Comparison of ENCODE assay signal across 30 mouse cellular contexts in genomic region chr1:107537435-107537834, GRCm38 (mm10). TPM values are rescaled to one million over a fixed set of nuclear protein-coding genes. Genes with fewer than 3 reads are reported as not detected.
A peak's percentile ranks its signal among the peaks of the same experiment; 100 is the strongest.
DNase-seq lines count a peak whose midpoint lies in the region; ATAC-seq and TF ChIP-seq lines count a peak whose summit lies in the region.
"Had no signal": no experiment of that assay in that cellular context is flagged by ENCODE, and none has a peak within 500 bp of the region (broad histone marks: within the 10 kb centered on the region; RNA-seq: fewer than 3 reads in every experiment).

No protein-coding gene starts in this region.

- no peaks in the 10 kb centered on the region for H3K27me3 ChIP-seq in embryonic facial prominence, embryonic 14.5 days (replicated peaks; ENCODE audit: control insufficient read depth, insufficient read depth, low read length)
- H3K27me3 ChIP-seq in embryonic facial prominence, embryonic 10.5 days (replicated peaks; ENCODE audit: low read depth, poor library complexity, severe bottlenecking): no peaks in the 10 kb centered on the region
- H3K27me3 ChIP-seq in lung, embryonic 14.5 days (ENCODE audit: insufficient read depth, low read length): no peaks in the 10 kb centered on the region
- H3K27me3 ChIP-seq: CH12.LX; embryonic facial prominence, embryonic 15.5 days; hindbrain, embryonic 12.5 days; hindbrain, embryonic 15.5 days; Patski had no signal

- H3K36me3 ChIP-seq in embryonic facial prominence, embryonic 14.5 days (ENCODE audit: control insufficient read depth, insufficient read depth, low read length): no peaks in the 10 kb centered on the region
- no peaks in the 10 kb centered on the region for H3K36me3 ChIP-seq in embryonic facial prominence, embryonic 10.5 days (replicated peaks)
- H3K36me3 ChIP-seq in lung, embryonic 14.5 days (ENCODE audit: insufficient read depth): no peaks in the 10 kb centered on the region
- H3K36me3 ChIP-seq: embryonic facial prominence, embryonic 15.5 days; G1E; heart, embryonic 10.5 days; hindbrain, embryonic 12.5 days; hindbrain, embryonic 15.5 days had no signal

- DNase-seq in embryonic facial prominence, embryonic 14.5 days (ENCODE audit: low spot score): peak; percentile 27
- no peak for DNase-seq in embryonic facial prominence, embryonic 10.5 days (ENCODE audit: low spot score)
- peak; percentile 10 for DNase-seq in gastrocnemius, postnatal 25 days
- DNase-seq in gastrocnemius, postnatal 36 days: no peak
- peak; percentile 1 for DNase-seq in lung, embryonic 14.5 days
- no peak for DNase-seq in lung, adult 18-20 months
- peak; percentile 7 for DNase-seq in skeletal muscle tissue, adult 2 months (ENCODE audit: low read depth, low spot score)
- no peak for DNase-seq in left cerebral cortex, postnatal 4 days
- DNase-seq: adrenal gland, postnatal 10 days; adrenal gland, postnatal 36 days; cerebellum, adult 11 months; cerebellum, adult 2 months; cerebellum, adult 9-11 months; cerebellum, postnatal 25 days; forebrain, postnatal 0 days; heart, adult 2 months had no signal

- no peaks in the 10 kb centered on the region for H3K4me1 ChIP-seq in embryonic facial prominence, embryonic 14.5 days (ENCODE audit: control insufficient read depth, insufficient read depth, low read length)
- H3K4me1 ChIP-seq in embryonic facial prominence, embryonic 10.5 days: no peaks in the 10 kb centered on the region
- H3K4me1 ChIP-seq in lung, embryonic 14.5 days (ENCODE audit: insufficient read depth): no peaks in the 10 kb centered on the region
- H3K4me1 ChIP-seq: embryonic facial prominence, embryonic 15.5 days; heart, embryonic 10.5 days; hindbrain, embryonic 12.5 days; hindbrain, embryonic 15.5 days had no signal

- TF ChIP-seq CTCF in lung, embryonic 14.5 days (IDR thresholded peaks at IDR 0.05; ENCODE audit: low read depth): no peak

- intact Hi-C loops in gastrocnemius, postnatal 36 days (cut with DNase I): no loop called here
- intact Hi-C loops in left cerebral cortex, postnatal 4 days (cut with DNase I): no loop called here

- WGBS in embryonic facial prominence, embryonic 14.5 days: 41% methylated on average over 1 of the region's 1 CpGs
- WGBS in embryonic facial prominence, embryonic 10.5 days: 67% methylated on average over 1 of the region's 1 CpGs
- 66% methylated on average over 1 of the region's 1 CpGs for WGBS in lung, embryonic 14.5 days

- no peak overlapping the region for H3K27ac ChIP-seq in embryonic facial prominence, embryonic 14.5 days (replicated peaks; ENCODE audit: low read depth, low read length)
- H3K27ac ChIP-seq in embryonic facial prominence, embryonic 10.5 days (replicated peaks): no peak overlapping the region
- no peak overlapping the region for H3K27ac ChIP-seq in lung, embryonic 14.5 days (ENCODE audit: low read depth)
- H3K27ac ChIP-seq: embryonic facial prominence, embryonic 15.5 days; heart, adult 2 months; heart, embryonic 10.5 days; hindbrain, embryonic 12.5 days; hindbrain, embryonic 15.5 days had no signal

- no peak for ATAC-seq in embryonic facial prominence, embryonic 14.5 days (ENCODE audit: low read depth)
- ATAC-seq in lung, embryonic 14.5 days (ENCODE audit: insufficient read depth): no peak
- ATAC-seq: forebrain, embryonic 14.5 days; forebrain, postnatal 0 days; intestine, postnatal 0 days had no signal

- H3K9me3 ChIP-seq in embryonic facial prominence, embryonic 14.5 days (ENCODE audit: control insufficient read depth, low read length): no peaks in the 10 kb centered on the region
- no peaks in the 10 kb centered on the region for H3K9me3 ChIP-seq in embryonic facial prominence, embryonic 10.5 days
- no peaks in the 10 kb centered on the region for H3K9me3 ChIP-seq in lung, embryonic 14.5 days (ENCODE audit: low read depth, low read length)
- H3K9me3 ChIP-seq: embryonic facial prominence, embryonic 15.5 days; G1E; heart, embryonic 10.5 days; hindbrain, embryonic 12.5 days; hindbrain, embryonic 15.5 days had no signal

- H3K9ac ChIP-seq in embryonic facial prominence, embryonic 14.5 days (ENCODE audit: low read depth, low read length): no peak overlapping the region
- no peak overlapping the region for H3K9ac ChIP-seq in lung, embryonic 14.5 days
- H3K9ac ChIP-seq: embryonic facial prominence, embryonic 15.5 days; forebrain, postnatal 0 days; hindbrain, embryonic 12.5 days; hindbrain, embryonic 15.5 days had no signal

- no peak overlapping the region for H3K4me2 ChIP-seq in embryonic facial prominence, embryonic 14.5 days (ENCODE audit: low read depth, low read length)
- H3K4me2 ChIP-seq in lung, embryonic 14.5 days: no peak overlapping the region
- H3K4me2 ChIP-seq: embryonic facial prominence, embryonic 15.5 days; hindbrain, embryonic 12.5 days; hindbrain, embryonic 15.5 days had no signal

- no peak overlapping the region for H3K4me3 ChIP-seq in embryonic facial prominence, embryonic 14.5 days (ENCODE audit: low read depth, low read length)
- H3K4me3 ChIP-seq in embryonic facial prominence, embryonic 10.5 days: no peak overlapping the region
- H3K4me3 ChIP-seq in lung, embryonic 14.5 days (ENCODE audit: low read depth, low read length): no peak overlapping the region
- H3K4me3 ChIP-seq: embryonic facial prominence, embryonic 15.5 days; heart, adult 2 months; heart, embryonic 10.5 days; hindbrain, embryonic 12.5 days; hindbrain, embryonic 15.5 days had no signal

RNA-seq across cellular contexts. Expression of gene Serpinb2, which starts 26.2 kb away (rescaled TPM):
- 2.2 and 3.2 TPM in 2 replicates for polyA plus RNA-seq in embryonic facial prominence, embryonic 14.5 days (2014; fragmentation: Nextera tagmentation; extraction: Ambion mirVana)
- polyA plus RNA-seq in embryonic facial prominence, embryonic 10.5 days (2016; fragmentation: Nextera tagmentation; extraction: Ambion mirVana): 0.25 TPM in 1 of 2 replicates, not detected in the other
- not detected for total RNA-seq in gastrocnemius, postnatal 25 days (2021)
- total RNA-seq in gastrocnemius, postnatal 36 days (2021): not detected
- polyA plus RNA-seq in lung, embryonic 14.5 days (2014; fragmentation: Nextera tagmentation; extraction: Ambion mirVana): 0.26 and 0.33 TPM in 2 replicates
- total RNA-seq in left cerebral cortex, postnatal 4 days (2021): not detected
- total RNA-seq: CH12.LX; common myeloid progenitor, adult 5-6 weeks; G1E; hematopoietic stem cell, adult 5-6 weeks had no signal
- polyA plus RNA-seq: heart, embryonic 14.5 days; heart, postnatal 0 days; hindbrain, embryonic 12.5 days; hindbrain, embryonic 15.5 days; intestine, embryonic 14.5 days; intestine, postnatal 0 days had no signal

RNA-seq across cellular contexts. Expression of gene Serpinb8, which starts 52.4 kb away (rescaled TPM):
- polyA plus RNA-seq in embryonic facial prominence, embryonic 14.5 days (2014; fragmentation: Nextera tagmentation; extraction: Ambion mirVana): 8.1 and 8.8 TPM in 2 replicates
- 1.2 and 1.6 TPM in 2 replicates for polyA plus RNA-seq in embryonic facial prominence, embryonic 10.5 days (2016; fragmentation: Nextera tagmentation; extraction: Ambion mirVana)
- total RNA-seq in gastrocnemius, postnatal 25 days (2021): 1 to 10 TPM; 3.4 to 3.5 TPM
- 1 to 10 TPM in 1 of 2 experiments, under 1 TPM in 1; 0.97 to 2.2 TPM for total RNA-seq in gastrocnemius, postnatal 36 days (2021)
- polyA plus RNA-seq in lung, embryonic 14.5 days (2014; fragmentation: Nextera tagmentation; extraction: Ambion mirVana): 2.9 and 5.1 TPM in 2 replicates
- 1 to 10 TPM; 1.3 to 2.5 TPM for total RNA-seq in left cerebral cortex, postnatal 4 days (2021)

Comparison
In these comparisons a context has a peak if more than half of its experiments do, and no peak if none do; other contexts are left out.
1. DNase-seq: peak in embryonic facial prominence, embryonic 14.5 days (single experiment), gastrocnemius, postnatal 25 days (single experiment), lung, embryonic 14.5 days (single experiment) and skeletal muscle tissue, adult 2 months (single experiment); none in embryonic facial prominence, embryonic 10.5 days (single experiment), gastrocnemius, postnatal 36 days (0 of 2), lung, adult 18-20 months (0 of 2) and left cerebral cortex, postnatal 4 days (single experiment).